Mouse (Mus musculus) T-helper 17 cell (primary cell): Measurements from ENCODE around the gene Abhd6.
"Not testable (repeated sequence)": the region's sequence is repeated elsewhere in the genome, so short reads cannot be mapped to it uniquely, and the experiment has no call there.

Experiments
- in situ Hi-C, 2 experiments: fragments of 300-600 bp; cut with MboI, MseI; formaldehyde crosslinking; loops; 1 replicate in 1 of 2; 2 replicates in 1 of 2; pipeline ENCODE4 v1.15.1; 2025; ENCODE audit warnings: high pct_unique_total_duplicates in 2 of 2

Abhd6 gene

DNA sequence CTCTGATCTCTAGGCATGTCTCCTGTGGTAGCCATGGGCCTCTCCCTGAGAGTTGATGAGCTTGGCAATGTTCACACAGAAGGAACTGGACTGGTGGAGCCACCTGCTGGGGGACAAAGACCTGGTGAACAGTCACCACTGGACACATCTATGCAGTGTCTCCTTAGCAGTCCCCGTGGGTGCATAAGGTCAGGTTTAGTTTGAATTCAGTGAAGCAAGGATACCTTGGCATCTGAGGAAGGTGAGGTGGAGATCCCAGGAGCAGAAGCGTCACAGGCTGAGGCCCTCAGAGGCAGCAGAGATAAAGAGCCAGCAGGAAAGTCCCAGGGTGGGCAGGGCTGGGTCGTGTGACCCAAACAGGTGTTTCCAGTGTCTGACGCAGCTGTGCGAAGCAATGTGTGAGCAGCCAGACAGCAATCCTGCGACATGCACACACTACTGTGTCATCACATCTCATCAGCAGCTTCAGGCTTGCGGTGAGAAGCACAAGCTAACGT is 8.4 kb upstream of the Abhd6 start, which contains the start of gene Dnase1l3:
Dnase1l3 (minus strand) TSS at position 303 of the 497 bp plus-strand sequence.
- in situ Hi-C loops = loop anchor here in 1 of 2 experiments (5.0 kb wide), 1 partner anchor 177 kb away; the partner anchor contains the start of gene Flnb

DNA sequence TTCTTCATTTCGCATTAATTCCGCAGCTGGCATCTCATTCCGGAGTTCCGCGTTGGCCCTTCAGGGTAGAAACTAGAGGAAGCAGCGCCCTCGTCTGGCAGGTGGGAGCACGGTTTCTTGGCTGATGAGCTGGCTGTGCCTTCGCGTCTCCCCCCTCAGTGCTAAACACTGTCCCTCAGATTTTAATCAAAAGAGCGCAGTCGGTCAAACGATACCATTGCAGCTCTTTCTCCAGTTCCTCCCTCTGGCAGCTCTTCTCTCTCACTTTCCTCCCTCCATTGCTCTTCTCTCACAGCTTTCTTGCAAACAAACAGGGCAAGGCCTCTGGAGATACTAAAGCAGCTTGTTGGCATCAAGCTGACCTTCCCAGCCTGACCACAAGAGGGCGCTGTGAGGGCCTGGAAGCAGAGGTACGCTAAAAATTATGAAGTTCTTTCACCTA is 5.4 kb upstream of the Abhd6 start:
- in situ Hi-C loops = loop anchor here (5.0 kb wide), 2 partner anchors 35 to 50 kb away; no protein-coding TSS in a partner anchor

DNA sequence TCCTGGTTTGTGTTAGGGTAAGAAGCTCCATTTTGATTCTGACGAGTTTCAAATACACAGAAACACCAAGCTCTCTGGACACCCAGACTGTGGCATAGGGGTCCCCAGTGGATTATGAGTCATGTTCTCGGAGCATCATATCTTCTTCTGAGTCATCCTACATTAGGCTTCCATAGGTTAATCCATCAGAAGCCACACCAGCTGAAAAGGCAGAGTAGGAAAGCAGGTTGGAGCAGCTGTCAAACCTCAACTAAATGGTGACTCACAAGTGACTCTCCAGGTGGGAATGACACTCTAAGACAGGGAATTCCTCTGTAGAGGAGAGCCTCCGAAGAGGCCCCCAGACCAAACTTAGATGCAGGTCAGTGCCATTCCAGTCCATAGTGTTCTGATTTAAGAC is 3.7 kb upstream of the Abhd6 start:
- in situ Hi-C loops = loop anchor here (5.0 kb wide), 2 partner anchors 37 to 48 kb away; no protein-coding TSS in a partner anchor

DNA sequence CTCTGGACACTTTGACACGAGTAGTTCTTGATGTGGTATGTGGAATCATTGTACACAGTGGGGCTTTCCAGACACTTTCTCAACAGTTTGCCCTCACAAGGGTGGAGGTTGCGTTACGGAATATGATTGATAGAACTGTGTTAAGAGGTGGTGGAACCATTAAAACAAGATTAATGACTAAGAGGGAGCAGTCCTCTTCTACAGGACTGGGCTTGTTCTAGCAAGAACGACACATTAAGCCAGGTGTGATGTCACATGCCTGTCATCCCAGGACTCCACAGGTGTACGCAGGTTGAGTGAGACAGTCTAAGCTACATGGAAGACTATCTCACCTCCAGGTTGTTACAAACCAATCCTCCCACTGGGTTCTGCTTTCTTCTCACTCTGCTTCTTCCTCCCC is 3.3 kb upstream of the Abhd6 start:
- in situ Hi-C loops = loop anchor here (5.0 kb wide), 2 partner anchors 37 to 48 kb away; no protein-coding TSS in a partner anchor

DNA sequence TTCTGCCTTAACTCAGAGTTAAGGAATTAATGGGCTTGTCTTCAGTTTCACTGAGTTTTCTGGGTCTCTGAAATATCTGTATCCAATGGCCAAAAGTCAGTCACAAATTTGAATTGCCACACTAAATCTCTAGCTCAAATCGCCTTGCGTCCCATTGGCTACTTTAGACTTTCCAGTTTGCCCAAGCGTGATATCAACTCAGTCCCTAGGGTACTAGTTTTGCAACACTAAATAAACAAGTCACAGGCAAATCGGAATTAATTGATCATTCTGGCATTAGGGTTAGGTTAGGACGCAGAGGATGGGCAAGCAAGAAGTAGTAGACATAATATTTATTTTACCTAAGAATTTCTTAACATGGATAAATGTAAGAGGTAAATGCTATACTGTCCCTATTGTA is 2.5 kb upstream of the Abhd6 start:
- in situ Hi-C loops = loop anchor here in 1 of 2 experiments (5.0 kb wide), 1 partner anchor 42 kb away; no protein-coding TSS in a partner anchor

DNA sequence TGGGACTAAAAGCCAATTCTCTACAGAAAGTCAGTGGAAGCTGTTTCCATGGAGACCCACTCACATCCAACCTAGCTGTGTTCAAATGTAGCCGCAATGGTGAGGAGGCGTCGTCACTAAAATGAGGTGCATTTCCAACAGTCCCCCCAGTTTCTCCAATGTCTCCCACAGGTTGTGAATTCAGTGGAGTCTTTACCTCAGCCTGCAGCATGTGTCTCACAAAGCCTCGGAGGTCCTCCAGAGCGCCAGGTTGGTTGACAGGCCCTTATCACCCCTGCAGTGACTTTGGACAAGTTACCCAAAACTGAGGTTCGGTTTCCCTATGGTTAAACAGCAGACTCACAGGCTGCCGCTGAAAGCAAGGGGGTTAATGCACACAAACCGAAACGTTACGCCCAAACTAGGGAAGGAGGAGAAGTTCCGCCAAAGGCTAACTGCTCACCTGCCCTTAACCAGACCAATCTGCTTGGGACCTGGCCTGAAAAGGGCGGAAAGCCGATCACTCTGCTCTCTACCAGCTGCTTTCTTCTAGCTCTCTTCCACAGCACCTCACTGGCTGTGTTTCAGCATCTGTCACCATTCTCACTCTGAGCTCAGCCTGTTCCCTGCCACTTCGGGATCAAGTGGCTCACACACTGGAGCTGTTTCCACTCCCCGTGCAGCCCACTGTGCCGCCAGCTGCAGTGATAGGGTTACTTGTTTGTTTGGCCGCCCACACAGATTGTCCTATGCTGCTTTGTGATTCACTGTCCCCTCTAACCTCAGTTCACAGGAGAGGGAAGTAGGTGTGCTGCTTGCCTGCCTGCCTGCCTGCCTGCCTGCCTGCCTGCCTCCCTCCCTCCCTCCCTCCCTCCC is 1.6 kb upstream of the Abhd6 start:
- in situ Hi-C loops = loop anchor here in 1 of 2 experiments (5.0 kb wide), 1 partner anchor 41 kb away; no protein-coding TSS in a partner anchor

DNA sequence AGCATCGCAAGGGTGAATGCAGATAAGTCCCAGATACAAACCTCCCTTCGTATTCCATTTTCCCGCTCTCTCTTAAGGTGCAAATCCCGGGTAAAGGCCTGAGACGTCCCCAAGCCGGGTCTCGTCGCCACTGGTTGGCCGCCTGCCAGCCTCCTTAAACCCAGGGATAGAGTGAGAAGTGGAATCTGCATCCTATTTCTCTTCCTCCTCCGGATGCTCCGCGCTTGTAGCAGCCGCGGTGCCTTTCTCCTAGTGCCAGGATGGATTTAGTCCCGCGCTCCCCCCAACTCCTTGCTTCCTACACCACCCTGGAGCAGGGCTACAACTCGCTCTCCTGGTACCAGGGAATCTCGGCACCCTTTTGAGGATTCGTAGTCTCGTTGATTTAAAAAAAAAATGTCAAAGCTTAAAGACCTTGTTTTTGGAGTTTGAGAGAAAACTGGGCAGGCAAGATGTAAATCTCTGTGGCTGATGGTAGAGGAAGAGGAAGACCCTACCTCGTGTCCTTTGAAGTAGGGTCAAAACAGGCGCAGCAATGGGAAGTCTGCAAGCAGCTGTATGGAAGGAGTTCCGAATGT is 480 bp downstream of the Abhd6 start:
- in situ Hi-C loops = loop anchor here in 1 of 2 experiments (5.0 kb wide), 1 partner anchor 39 kb away; no protein-coding TSS in a partner anchor

DNA sequence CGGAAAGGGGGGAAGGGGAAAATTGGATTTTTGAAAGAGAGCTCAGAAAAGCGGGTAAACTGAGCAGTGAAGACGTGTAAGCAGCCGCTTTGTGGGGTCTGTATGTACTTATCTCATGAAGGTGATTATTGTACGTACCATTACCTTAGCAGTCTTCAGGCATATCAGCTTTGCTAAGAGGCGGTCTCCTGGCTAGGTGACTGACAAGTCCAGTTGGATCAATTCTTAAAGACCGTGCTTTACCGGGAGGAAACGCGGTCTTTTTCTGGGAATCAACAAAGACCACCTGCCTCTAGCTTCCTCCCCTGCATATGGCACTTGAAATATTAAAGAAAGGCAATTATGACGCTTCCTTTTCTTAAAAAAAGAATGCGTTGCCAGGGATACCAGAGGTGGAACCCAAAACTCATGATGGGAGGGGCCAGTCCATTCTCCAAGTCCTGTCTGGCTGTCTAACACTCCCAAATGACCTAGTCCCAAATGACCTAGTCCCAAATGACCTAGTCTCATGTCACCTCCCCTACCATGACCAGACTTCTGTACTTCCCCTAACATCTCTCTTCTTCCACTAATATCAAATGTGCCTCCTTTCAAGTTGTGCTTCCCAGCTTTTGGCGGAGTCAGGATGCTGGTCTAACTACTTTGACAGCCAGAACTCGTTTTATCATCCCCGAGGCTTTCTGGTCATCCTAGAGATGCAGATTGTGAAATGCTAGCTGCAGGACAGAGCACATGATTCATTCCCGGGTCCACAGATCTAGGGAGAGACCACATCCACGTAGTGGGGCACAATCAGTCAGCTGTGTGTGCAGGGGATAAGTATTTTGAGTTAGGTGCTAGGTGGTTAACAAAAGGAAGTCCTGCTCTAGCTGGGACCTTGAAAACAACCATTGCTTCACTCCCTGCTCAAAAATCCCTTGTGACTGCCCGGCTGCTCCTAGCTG is 1.3 kb downstream of the Abhd6 start:
- in situ Hi-C loops = loop anchor here in 1 of 2 experiments (5.0 kb wide), 1 partner anchor 38 kb away; no protein-coding TSS in a partner anchor

DNA sequence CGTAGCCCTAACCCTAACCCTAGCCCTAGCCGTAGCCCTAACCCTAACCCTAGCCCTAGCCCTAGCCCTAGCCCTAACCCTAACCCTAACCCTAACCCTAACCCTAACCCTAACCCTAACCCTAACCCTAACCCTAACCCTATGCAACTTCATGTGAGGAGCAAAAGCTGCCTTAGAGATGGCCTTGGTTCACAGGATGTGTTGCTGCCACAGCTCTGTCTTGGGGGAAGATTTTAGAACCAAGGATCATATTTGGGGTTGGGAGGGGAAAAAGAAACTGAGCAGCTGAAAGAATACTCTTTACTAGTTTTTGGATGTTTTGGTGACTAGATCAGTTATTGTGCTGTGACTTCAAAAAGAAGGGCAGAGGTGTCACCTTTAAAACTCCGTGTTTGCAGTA is 3.4 kb downstream of the Abhd6 start:
- in situ Hi-C loops = not testable (repeated sequence)

DNA sequence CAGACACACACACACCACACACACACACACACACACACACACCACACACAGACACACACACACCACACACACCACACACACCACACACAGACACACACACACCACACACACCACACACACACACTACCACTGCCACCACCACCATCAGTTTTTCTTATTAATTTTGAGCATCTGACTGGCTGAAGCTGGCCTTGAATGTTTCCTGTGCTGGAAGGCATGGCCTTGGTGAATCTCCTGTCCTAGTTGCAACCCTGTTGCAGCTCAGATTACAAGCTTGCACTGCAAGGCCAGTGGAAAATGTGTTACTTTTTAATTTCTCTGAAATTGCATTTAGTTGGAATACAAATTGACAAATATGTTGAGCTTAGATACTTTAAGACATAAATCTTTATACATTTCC is 4.4 kb downstream of the Abhd6 start:
- in situ Hi-C loops = no loop called here

DNA sequence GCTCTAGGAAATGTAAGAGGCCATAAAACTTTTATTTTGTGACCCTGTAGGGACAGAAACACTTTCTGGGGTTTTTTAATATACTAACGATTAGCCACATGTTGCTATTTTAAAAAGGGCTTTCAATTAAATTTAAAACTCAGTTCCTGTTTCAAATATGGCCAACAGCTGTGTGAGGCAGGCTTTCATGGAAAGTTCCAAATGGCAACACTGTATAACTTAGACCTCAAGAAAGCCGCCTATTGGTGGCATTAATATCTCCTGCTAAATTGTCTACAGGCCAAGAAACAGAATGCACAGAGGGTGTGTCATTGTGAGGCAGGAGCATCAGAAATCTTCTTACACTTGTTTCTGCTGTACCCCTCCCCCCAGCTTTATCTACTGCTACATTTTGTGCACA is 4.8 kb downstream of the Abhd6 start:
- in situ Hi-C loops = no loop called here

DNA sequence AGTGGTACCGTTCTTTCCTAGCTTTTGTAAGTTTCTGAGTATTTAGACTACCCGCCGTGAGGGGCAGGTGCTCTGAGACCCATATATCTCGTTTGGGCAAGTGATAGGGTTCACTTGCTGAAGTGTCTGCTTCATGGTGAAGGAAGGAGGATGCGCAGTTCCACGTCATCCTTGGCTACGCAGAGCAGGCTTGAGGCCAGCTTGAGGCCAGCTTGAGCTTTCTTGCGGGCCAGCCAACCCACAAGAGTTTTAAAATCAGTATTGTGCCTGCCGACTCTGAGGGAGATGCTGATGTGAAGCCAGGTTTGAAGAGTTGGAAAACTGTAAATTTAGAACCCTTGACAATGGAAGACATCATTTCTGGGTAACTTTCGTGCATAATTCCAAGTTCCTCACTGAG is 5.2 kb downstream of the Abhd6 start:
- in situ Hi-C loops = no loop called here

DNA sequence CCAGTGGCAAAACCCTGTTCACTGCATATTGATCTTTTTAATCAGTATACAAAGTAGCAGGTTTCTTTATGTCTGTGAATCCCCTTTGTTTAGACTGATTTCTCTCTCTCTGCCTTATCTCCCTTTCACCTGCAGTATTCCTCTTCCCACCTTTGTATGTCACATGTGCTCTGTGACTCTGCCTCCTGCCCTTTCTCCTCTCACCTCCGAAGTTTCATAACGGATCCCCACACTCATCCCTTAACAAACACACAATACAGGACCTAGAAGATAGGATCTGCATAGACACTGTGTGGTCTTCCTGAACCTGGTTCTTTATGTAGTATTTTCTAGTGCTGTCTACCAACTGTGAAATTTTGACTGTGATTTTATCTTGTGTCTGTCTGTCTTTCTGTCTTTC is 8.6 kb downstream of the Abhd6 start:
- in situ Hi-C loops = no loop called here

DNA sequence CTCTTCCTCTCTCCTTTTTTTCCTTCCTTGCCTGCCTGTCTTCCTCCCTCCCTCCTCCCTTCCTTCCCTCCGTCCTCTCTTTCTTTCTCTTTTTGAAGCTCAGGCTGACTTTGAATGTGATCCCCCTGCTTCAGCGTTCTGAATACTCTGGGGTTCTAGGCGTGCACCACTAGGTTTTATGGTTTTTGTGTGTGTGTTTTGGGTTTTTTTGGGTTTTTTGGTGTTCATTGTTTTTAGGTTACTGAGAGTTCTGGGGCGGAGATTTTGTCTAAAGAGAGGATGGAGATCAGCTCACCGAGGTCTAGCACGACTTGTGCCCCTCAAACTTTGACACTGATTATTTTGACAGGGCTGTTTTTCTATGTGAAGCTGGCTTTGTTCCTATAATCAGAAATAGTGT is 9.2 kb downstream of the Abhd6 start:
- in situ Hi-C loops = no loop called here

DNA sequence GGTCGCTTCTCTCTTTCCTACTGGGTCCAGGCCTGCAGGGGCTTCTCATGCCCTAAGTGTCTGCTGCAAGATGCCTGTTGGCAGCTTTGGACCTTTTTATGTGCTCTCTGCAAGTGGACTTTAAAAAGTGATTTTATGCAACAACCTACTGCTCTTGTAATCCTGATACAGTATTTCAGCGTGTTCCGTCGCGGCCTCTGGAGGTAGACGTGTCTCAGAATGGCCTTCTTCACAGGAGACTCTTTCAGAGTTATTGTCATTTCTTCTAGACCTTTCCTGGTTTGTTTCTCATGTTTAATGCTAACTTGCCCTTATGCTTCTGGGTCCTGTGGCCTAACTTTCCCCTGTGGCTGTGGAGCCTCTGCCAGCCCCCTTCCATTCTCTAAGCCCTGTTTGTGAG is 13.1 kb downstream of the Abhd6 start:
- in situ Hi-C loops = no loop called here

DNA sequence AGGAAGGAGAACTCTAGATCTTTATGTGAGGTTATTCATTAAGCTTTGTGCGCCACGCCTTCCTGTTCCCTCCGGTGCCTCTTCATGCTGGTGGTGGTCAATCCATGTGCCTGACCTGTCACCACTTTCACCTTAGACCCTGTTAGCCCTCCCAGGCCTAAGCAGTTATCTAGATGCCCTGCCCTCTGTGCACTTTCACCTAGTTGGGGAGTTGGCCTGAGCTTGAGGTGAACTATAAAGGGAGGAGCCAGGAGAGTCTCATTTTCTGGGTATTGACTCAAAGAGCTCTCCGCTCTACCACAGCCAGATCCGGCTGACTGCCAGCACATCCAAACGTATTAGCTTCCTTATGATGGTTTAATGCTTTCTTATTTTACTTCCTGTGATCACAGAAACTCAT is 13.6 kb downstream of the Abhd6 start:
- in situ Hi-C loops = no loop called here

DNA sequence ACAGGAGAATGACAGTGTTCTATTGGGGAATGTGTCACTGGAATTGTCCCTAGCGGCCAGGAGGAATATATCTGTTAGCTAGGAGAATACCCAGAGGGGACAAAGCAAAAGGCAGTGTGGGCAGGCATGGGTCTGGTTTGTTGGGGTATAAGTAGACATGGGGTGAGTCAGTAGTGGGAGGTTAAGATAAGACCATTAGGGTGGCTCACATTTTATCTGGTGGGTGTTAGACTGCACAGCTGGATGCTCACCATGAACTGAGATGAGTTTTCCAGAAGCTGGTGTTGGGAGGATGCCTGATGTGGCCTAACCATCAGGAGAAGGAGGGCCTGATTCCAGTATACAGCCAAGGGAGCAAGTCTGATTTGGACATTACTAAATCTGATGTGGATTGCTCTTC is 14.2 kb downstream of the Abhd6 start:
- in situ Hi-C loops = no loop called here

DNA sequence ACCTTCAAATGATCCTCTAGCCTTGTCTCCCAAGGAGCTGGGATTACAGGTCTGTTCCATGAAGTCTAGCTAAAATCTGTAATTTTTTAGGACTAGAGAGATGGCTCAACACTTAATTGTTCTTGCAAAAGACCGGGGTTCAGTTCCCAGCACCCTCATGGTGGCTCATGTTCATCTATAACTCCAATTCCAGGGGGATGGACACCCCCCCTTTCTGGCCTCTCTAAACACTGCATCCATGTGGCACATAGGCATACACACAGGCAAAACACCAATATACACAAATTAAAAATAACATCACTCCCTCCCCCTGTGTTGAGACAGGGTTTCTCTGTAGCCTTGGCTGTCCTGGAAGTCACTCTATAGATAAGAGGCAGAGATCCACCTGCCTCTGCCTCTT is 17.3 kb downstream of the Abhd6 start:
- in situ Hi-C loops = no loop called here

DNA sequence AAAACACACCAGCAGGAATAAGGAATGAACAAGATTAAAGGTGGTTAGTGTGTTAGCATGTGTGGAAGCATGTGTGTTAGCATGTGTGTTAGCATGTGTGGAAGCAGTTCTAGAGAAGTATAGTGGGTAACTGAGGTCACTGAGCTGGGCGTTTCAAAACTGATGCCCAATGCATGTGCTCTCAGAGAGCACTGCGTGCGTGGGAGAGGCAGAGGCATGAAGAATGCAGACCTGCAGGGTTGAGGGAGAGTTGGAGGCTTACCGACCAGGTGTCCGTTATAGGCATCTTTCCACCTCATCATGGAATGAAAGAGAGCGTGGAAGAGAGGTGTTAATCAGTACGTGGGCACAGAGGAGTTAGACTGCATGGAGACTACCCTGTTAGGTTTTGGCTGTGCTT is 17.8 kb downstream of the Abhd6 start:
- in situ Hi-C loops = no loop called here

DNA sequence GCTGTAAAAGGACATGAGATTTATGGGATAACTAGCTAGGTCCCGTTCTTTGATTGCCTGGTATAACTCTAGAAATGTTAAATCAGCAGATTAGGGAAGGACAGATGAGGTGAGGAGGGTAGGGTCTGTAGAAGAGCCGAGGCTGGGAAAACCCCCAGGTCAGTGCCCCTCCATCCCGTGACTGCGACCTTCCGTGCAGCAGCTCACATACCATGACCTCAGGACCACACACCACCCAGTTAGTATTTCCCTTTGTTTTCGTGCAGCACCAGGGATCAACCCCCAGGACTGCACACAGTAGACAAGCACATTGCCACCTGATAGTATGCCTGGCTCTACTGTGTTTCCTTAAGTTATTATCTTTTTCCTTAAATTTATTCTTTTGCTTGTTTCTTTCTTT is 21.8 kb downstream of the Abhd6 start:
- in situ Hi-C loops = no loop called here

DNA sequence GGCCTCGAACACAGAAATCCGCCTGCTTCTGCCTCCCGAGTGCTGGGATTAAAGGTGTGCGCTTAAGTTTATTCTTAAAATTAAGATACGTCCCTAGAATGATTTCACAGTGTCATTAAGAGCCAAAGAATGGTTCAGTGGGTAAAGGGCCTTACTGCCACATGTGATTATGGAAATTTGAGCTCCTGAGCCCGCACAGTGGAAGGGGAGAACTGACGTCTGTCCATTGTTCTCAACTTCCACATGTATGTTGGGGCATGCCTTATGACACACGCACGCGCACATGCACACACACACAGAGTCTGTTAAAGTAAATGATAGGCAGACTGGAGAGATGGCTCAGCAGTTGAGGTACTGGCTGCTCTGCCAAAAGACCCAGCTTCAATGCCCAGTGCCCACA is 22.2 kb downstream of the Abhd6 start:
- in situ Hi-C loops = no loop called here
